Mouse (Mus musculus) heart, embryonic 12.5 days (tissue): ENCODE data around the gene Grik5. TPM values are rescaled to one million over a fixed set of nuclear protein-coding genes. Genes with fewer than 3 reads are reported as not detected.

Experiments
- ATAC-seq: fragments of 200-750 bp; cut with Nextera tagmentation; 2 replicates; pipeline ENCODE4 v1.8.0; 2017; ENCODE audit warnings: moderate TSS enrichment, moderate library complexity; ENCODE audit not compliant: insufficient number of reproducible peaks, low FRiP score
- H3K27ac ChIP-seq: fragments of 300-500 bp; sonication (generic); 2 replicates; pipeline ENCODE4 v1.5.1; 2016; ENCODE audit warnings: mild to moderate bottlenecking, moderate library complexity; ENCODE audit not compliant: poor library complexity, severe bottlenecking
- H3K27me3 ChIP-seq: fragments of 300-500 bp; sonication (generic); replicated peaks from 2 replicates; pipeline ENCODE4 v1.6.1; 2016; ENCODE audit warnings: mild to moderate bottlenecking, moderate library complexity
- H3K36me3 ChIP-seq: fragments of 300-500 bp; sonication (generic); 2 replicates; pipeline ENCODE4 v1.6.1; 2016; ENCODE audit warnings: mild to moderate bottlenecking, moderate library complexity
- H3K4me1 ChIP-seq: fragments of 300-500 bp; sonication (generic); replicated peaks from 2 replicates; pipeline ENCODE4 v1.6.1; 2016; ENCODE audit warnings: mild to moderate bottlenecking
- H3K4me2 ChIP-seq: fragments of 300-500 bp; sonication (generic); 2 replicates; pipeline ENCODE4 v1.6.1; 2016; ENCODE audit warnings: mild to moderate bottlenecking, moderate library complexity
- H3K4me3 ChIP-seq: fragments of 300-500 bp; sonication (generic); 2 replicates; pipeline ENCODE4 v1.5.1; 2016; ENCODE audit warnings: mild to moderate bottlenecking
- H3K9ac ChIP-seq: fragments of 300-500 bp; sonication (generic); 2 replicates; pipeline ENCODE4 v1.6.1; 2016; ENCODE audit warnings: mild to moderate bottlenecking, moderate library complexity
- H3K9me3 ChIP-seq: fragments of 300-500 bp; sonication (generic); replicated peaks from 2 replicates; pipeline ENCODE4 v1.6.1; 2016; ENCODE audit warnings: mild to moderate bottlenecking, moderate library complexity
- WGBS: fragments of 180-500 bp; shearing (Covaris S2); methylation state at CpG from one replicate; pipeline ENCODE4 v1.1.7; 2016; 5-methylcytosine and 5-hydroxymethylcytosine counted together
- microRNA-seq: library from miRNA; unstranded; fragments of <30 nt; microRNA quantifications from one replicate; pipeline ENCODE4, GENCODE M21; 2017
- polyA plus RNA-seq: library from polyadenylated mRNA; unstranded; fragments of >200 nt; fragmentation: Nextera tagmentation; extraction: Ambion mirVana; gene quantifications from 2 replicates; pipeline ENCODE4 v1.2.1, GENCODE M21; 2016

Grik5 gene
- polyA plus RNA-seq, 1 experiment from 2014 or later = 7.7 TPM

- H3K4me1 ChIP-seq = peaks cover 9% of the 10 kb centered on the region
- no peak overlapping the region for H3K4me2 ChIP-seq
- no peaks in the 10 kb centered on the region for H3K27me3 ChIP-seq
- no peak overlapping the region for H3K9ac ChIP-seq
- WGBS = 76% methylated on average over 6 of the region's 6 CpGs
- peaks cover 14% of the 10 kb centered on the region; the same call in 1 of the 2 replicates for H3K36me3 ChIP-seq
- no peak for ATAC-seq
- no peak overlapping the region for H3K27ac ChIP-seq
- H3K4me3 ChIP-seq = no peak overlapping the region
- no peaks in the 10 kb centered on the region for H3K9me3 ChIP-seq
These were observed 103.7 kb downstream of the Grik5 start for GRCm38 (mm10) chr7:24968463-24968862.

GRCm38 (mm10) chr7:24967966-24968365 is 104.2 kb downstream of the Grik5 start:
- Histone ChIP-seq H3K9ac (no peak overlapping the region), H3K27ac (no peak overlapping the region), H3K4me2 (no peak overlapping the region), H3K4me3 (no peak overlapping the region), H3K4me1 (peaks cover 9% of the 10 kb centered on the region), H3K27me3 (no peaks in the 10 kb centered on the region), H3K9me3 (no peaks in the 10 kb centered on the region), H3K36me3 (peaks cover 14% of the 10 kb centered on the region; the same call in 1 of the 2 replicates)
- ATAC-seq = no peak
- 78% methylated on average over 8 of the region's 8 CpGs for WGBS

- Histone ChIP-seq H3K4me3 (no peak overlapping the region), H3K36me3 (peaks cover 10% of the 10 kb centered on the region; the same call in 1 of the 2 replicates), H3K27ac (no peak overlapping the region), H3K27me3 (no peaks in the 10 kb centered on the region), H3K4me1 (no peaks in the 10 kb centered on the region), H3K9ac (no peak overlapping the region), H3K9me3 (no peaks in the 10 kb centered on the region), H3K4me2 (no peak overlapping the region)
- WGBS = 8% methylated on average over 5 of the region's 5 CpGs
- ATAC-seq = no peak
These were observed 107.1 kb downstream of the Grik5 start for GRCm38 (mm10) chr7:24964897-24965535.

- 0 out of 2 replicates have a peak overlapping the region, but pooled peaks have one; percentile 9 for H3K9ac ChIP-seq
- H3K9me3 ChIP-seq = no peaks in the 10 kb centered on the region
- no peaks in the 10 kb centered on the region for H3K27me3 ChIP-seq
- no peak for ATAC-seq
- WGBS = 59% methylated on average over 2 of the region's 2 CpGs
- no peak overlapping the region for H3K27ac ChIP-seq
- H3K36me3 ChIP-seq = peaks cover 3% of the 10 kb centered on the region; the same call in 1 of the 2 replicates
- no peaks in the 10 kb centered on the region for H3K4me1 ChIP-seq
- H3K4me3 ChIP-seq = no peak overlapping the region
- no peak overlapping the region for H3K4me2 ChIP-seq
These were observed 107.9 kb downstream of the Grik5 start for GRCm38 (mm10) chr7:24964288-24964687.

Small RNAs within 50 kb of the gene (microRNA-seq; reads per million reads assigned to microRNA genes)
- gene Mir6537 = not detected
- gene Mir7046 = not detected
- gene Mir7047 = not detected

Other genes with a start within 250 kb of the Grik5 start
- gene Gm9844, start 210.1 kb downstream of the Grik5 start, polyA plus RNA-seq = 12.6 and 13.6 TPM in 2 replicates
- not detected in 2 replicates for gene Lypd4, start 202.4 kb downstream of the Grik5 start, polyA plus RNA-seq
- gene Dmrtc2, start 202.3 kb downstream of the Grik5 start, polyA plus RNA-seq = not detected in 2 replicates
- gene Rps19, start 188.0 kb downstream of the Grik5 start, polyA plus RNA-seq = 1,145 and 1,216 TPM in 2 replicates
- gene Cd79a, start 175.0 kb downstream of the Grik5 start, polyA plus RNA-seq = 0.15 TPM in 1 of 2 replicates, not detected in the other
- gene Arhgef1, start 169.4 kb downstream of the Grik5 start, polyA plus RNA-seq = 82.7 and 83.0 TPM in 2 replicates
- not detected in 2 replicates for gene Gm4881, start 127.9 kb downstream of the Grik5 start, polyA plus RNA-seq
- gene Rabac1, start 99.6 kb downstream of the Grik5 start, polyA plus RNA-seq = 153 and 170 TPM in 2 replicates
- 2.9 and 3.8 TPM in 2 replicates for gene Atp1a3, start 66.4 kb downstream of the Grik5 start, polyA plus RNA-seq
- 24.4 and 24.5 TPM in 2 replicates for gene Zfp574, start 221 bp upstream of the Grik5 start, polyA plus RNA-seq
- 0.54 and 0.81 TPM in 2 replicates for gene Pou2f2, start 107.4 kb upstream of the Grik5 start, polyA plus RNA-seq
- 8.2 and 9.5 TPM in 2 replicates for gene Dedd2, start 148.3 kb upstream of the Grik5 start, polyA plus RNA-seq
- gene Zfp526, start 149.1 kb upstream of the Grik5 start, polyA plus RNA-seq = 2.3 and 2.5 TPM in 2 replicates
- 12.1 and 12.7 TPM in 2 replicates for gene Gsk3a, start 165.5 kb upstream of the Grik5 start, polyA plus RNA-seq
- gene Erf, start 178.4 kb upstream of the Grik5 start, polyA plus RNA-seq = 17.6 and 20.4 TPM in 2 replicates
- 28.8 and 30.5 TPM in 2 replicates for gene Cic, start 195.4 kb upstream of the Grik5 start, polyA plus RNA-seq
- 127 and 131 TPM in 2 replicates for gene Pafah1b3, start 225.6 kb upstream of the Grik5 start, polyA plus RNA-seq
- gene Prr19, start 229.1 kb upstream of the Grik5 start, polyA plus RNA-seq = not detected in 2 replicates
- gene Tmem145, start 233.8 kb upstream of the Grik5 start, polyA plus RNA-seq = 0.23 and 0.30 TPM in 2 replicates
- 10.3 and 10.8 TPM in 2 replicates for gene Megf8, start 244.8 kb upstream of the Grik5 start, polyA plus RNA-seq